Mouse (Mus musculus) myocyte (in vitro differentiated cells): ENCODE data around the gene Tmem234.

Experiments used
- CEBPB ChIP-seq: IDR thresholded peaks from 2 replicates; pipeline ENCODE4 v1.6.1; 2011; ENCODE audit warnings: mild to moderate bottlenecking, moderate library complexity; ENCODE audit not compliant: poor library complexity, insufficient read depth, severe bottlenecking
- MAX ChIP-seq: IDR thresholded peaks from one replicate; pipeline ENCODE4 v1.6.1; 2011; ENCODE audit warnings: low read depth, mild to moderate bottlenecking, control low read depth
- POLR2A ChIP-seq: IDR thresholded peaks from one replicate; pipeline ENCODE4 v1.6.1; 2011; ENCODE audit warnings: low read depth, mild to moderate bottlenecking, control low read depth, moderate library complexity; ENCODE audit not compliant: insufficient read length
- POLR2AphosphoS2 ChIP-seq: IDR thresholded peaks from one replicate; pipeline ENCODE4 v1.6.1; 2011; ENCODE audit warnings: low read depth, control low read depth; ENCODE audit not compliant: insufficient read length
- REST ChIP-seq: IDR thresholded peaks from one replicate; pipeline ENCODE4 v1.6.1; 2011; ENCODE audit warnings: mild to moderate bottlenecking, control low read depth, moderate library complexity; ENCODE audit not compliant: insufficient read depth, insufficient read length
- SRF ChIP-seq: IDR thresholded peaks from one replicate; pipeline ENCODE4 v1.6.1; 2011; ENCODE audit warnings: low read depth; ENCODE audit not compliant: control insufficient read depth, insufficient read length
- TCF12 ChIP-seq: IDR thresholded peaks from one replicate; pipeline ENCODE4 v1.6.1; 2011; ENCODE audit warnings: mild to moderate bottlenecking, control low read depth; ENCODE audit not compliant: poor library complexity, insufficient read depth, severe bottlenecking

GRCm38 (mm10) chr4:129561184-129561583 is 39.3 kb upstream of the Tmem234 start:
- TF ChIP-seq POLR2A (no peak), POLR2AphosphoS2 (no peak), MAX (no peak), REST (no peak), SRF (no peak), CEBPB (no peak), TCF12 (no peak)
